Mouse (Mus musculus): ENCODE measurements around the gene Psmb9.
A peak's percentile ranks its signal among the peaks of the same experiment; 100 is the strongest.

Psmb9 gene

GRCm38 (mm10) chr17:34135297-34136224 lies 52.0 kb downstream of the Psmb9 start:
- DNase-seq: peak; percentile 96 to 99

GRCm38 (mm10) chr17:34134451-34134850 lies 53.1 kb downstream of the Psmb9 start:
- DNase-seq: no peak

DNA sequence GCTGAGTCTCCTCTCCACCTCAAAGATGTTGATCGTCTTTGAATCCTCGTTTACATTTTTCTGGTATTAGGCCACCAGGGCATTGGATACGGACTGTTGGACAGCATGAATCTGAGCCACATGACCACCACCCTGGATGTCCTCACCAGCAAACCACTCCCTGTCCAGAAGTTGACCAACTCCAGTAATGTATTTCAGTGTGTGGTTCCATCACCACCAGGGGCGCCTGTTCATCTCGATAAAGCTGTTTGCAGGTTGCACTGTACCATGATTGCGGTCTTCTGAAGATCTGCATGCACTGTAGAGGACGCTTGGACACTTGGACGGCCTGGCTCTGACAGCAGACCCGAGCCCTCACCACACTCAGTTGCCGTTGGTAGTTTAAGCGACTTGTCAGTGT lies 54.3 kb downstream of the Psmb9 start:
- DNase-seq: no peak

Data from thymus, postnatal 36 days (tissue).